Mouse (Mus musculus): ENCODE data around the gene Rapgef5.

Rapgef5 gene

DNA sequence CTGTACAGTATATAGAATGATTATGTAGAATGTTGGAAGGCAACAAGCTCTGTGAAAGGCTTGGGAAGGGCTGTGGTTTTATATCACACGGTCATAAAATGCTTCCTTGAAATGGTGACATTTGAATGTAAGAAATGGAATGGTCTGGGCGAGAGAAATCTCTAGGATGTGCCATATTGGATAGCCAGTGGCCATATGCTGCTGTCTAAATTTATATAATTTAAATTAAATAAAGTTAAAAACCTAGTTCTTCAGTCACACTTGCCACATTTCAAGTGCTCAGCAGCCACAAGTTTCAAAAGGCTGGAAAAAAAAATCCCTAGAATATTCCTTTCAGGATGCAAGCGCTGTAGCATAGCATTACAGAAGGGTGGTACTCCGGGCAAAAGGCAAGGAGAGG, 14.8 kb downstream of the Rapgef5 start:
- peak in 1 of 2 experiments; percentile 20 for DNase-seq (ENCODE audit: low spot score in 2 of 2)

- peak; percentile 37 to 39 for DNase-seq (ENCODE audit: low spot score in 2 of 2)
Measured at GRCm38 (mm10) chr12:117533176-117534086, 17.2 kb downstream of the Rapgef5 start.

DNA sequence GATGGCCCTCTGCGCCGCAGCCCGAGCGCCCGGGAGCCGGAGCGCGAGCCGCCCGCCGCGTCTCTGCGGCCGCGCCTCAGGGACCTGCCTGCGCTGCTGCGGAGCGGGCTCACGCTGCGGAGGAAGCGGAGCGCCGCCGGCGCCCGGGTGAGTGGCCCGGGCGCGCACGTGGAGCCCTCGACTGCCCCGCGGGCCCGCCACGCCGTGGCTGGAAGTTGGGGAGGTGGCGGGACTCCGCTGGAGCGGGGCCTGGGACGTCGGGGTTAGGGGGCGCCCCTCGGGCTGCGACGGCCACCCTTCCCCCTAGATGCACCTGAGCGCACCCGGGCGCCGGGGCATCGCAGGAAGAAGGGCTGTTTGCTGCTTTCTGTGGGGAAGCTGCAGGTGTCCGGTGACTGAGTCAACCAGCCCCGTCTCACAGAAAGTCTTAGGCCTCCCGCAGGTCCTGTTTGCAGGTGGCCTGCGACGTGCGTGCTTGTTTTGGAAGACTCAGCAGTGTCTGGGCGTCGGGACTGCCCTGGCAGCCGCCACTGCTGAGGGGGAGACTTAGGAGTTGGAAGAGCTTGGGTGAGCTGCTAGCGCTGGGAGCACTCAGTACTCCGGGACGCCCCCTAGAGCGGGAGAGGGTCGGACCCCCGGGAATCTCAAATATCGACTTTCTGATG, 17.9 kb downstream of the Rapgef5 start:
- DNase-seq (ENCODE audit: low spot score in 2 of 2): peak; percentile 48 to 57

DNA sequence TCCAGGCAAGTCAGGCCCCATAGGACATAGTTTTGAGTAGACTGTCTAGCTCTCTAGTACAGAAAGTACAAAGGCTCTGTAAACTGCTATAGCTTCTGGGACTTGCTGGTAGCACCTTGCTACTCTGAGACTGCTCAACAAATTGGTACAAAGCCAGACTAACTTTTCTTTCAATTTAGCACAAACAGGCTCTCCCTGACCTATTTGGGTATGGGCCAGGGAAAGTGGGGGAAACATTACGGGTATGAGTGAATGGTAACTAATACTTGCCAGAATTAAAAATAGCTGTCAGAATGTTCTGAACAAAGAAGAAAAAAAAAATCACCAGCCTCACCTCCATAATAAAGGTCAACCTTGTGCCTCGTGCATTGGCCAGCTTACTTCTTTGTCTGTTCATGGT, 24.1 kb downstream of the Rapgef5 start:
- DNase-seq (ENCODE audit: low spot score in 2 of 2): no peak

DNA sequence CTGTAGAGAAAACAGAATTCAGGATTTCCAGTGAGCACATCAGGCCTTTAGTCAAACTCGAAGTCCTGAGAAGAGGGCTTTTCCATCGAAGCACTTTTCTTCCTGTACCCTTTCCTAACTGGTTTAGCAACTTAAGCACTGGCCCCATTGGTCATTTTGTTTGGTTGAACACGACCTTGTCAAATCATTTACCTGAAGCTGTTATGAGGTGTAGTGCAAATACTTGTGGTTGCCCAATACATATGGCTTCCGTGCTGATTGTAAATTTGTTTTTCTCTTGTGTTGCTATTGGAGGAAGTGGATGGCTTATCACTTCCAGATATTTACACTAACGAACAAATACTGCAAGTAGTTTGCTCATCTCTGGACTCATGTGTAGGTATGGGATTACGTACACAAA, 29.0 kb downstream of the Rapgef5 start:
- no peak for DNase-seq (ENCODE audit: low spot score in 2 of 2)

GRCm38 (mm10) chr12:117553353-117553752, 37.1 kb downstream of the Rapgef5 start:
- DNase-seq (ENCODE audit: low spot score in 2 of 2): no peak

GRCm38 (mm10) chr12:117554612-117555063, 38.4 kb downstream of the Rapgef5 start:
- DNase-seq (ENCODE audit: low spot score in 2 of 2): no peak

DNA sequence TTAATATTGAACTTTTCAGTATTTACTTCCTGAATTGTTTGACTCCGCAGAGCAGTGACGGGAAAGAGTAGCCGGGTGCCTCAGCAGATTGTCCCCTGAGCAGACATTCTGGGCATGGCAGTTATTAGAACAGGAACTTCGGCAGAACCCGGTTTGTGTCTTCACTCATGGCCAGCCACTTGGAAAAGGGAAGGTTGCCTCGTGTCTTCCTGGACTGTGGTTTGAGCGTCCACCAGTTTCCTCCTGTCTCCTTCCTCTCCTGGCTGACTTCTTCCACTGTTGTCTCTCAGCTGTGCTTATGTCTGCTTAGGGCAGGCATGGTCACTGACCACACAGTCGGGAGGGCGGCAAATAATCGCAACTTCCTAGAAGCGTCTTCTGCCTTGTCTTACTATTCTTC, 44.2 kb downstream of the Rapgef5 start:
- DNase-seq (ENCODE audit: low spot score in 2 of 2): peak in 1 of 2 experiments; percentile 38

GRCm38 (mm10) chr12:117561411-117562059, 45.3 kb downstream of the Rapgef5 start:
- DNase-seq (ENCODE audit: low spot score in 2 of 2): peak in 1 of 2 experiments; percentile 16

DNA sequence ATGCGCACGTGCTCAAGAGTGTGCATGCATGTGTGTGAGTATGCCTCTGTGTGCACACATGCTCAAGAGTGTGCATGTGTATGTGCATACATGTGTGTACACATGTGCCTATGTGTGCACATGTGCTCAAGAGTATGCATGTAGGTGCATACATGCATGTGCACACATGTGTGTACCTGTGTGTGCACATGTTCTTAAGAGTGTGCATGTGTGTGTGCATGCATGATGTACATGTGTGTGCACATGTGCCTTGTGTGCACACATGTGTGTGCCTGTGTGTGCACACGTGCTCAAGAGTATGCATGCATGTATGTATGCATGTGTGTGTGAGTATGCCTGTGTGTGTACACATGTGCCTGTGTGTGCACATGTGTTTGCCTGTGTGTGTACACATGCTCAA, 45.8 kb downstream of the Rapgef5 start:
- DNase-seq (ENCODE audit: low spot score in 2 of 2): no peak

DNA sequence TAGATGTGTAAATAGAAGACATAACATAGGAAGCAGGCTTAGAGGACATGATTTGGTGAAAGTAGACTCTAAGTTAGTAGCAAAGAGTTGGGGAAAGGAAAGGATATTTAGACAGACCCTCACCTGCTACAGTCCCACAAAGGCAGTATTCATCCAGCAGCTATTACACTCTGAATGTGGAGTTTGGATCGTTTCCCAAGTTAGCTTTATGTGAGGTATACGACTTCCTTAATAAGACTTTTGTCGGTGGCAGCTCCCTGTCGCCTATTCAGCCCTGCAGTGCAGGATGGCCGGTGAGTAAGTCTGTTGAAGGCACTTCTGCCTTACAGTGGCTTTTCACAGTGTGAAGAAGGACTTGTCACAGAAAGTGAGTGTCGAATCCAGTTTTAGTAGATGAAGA, 47.6 kb downstream of the Rapgef5 start:
- no peak for DNase-seq (ENCODE audit: low spot score in 2 of 2)

DNA sequence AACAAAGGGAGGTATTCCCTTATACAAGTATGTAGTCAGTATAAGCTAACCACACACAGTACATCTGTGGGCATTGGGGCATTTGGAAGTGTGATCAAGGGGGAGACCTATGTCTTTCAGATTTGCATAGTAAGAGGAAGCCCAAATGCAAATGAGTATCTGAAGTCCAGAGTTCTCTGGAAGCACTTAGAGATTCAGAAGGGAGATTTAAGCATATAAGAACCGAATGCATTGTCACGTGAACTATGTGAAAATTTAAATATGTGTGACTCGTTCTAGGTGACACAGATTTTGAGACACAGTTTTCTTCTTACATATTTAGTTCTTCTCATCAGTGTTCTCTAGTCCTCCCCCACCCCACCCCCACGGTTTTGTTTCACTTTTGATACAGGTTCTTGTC, 50.0 kb downstream of the Rapgef5 start:
- DNase-seq (ENCODE audit: low spot score in 2 of 2): no peak

GRCm38 (mm10) chr12:117569671-117570070, 53.4 kb downstream of the Rapgef5 start:
- DNase-seq (ENCODE audit: low spot score in 2 of 2): no peak

GRCm38 (mm10) chr12:117584256-117584655, 68.0 kb downstream of the Rapgef5 start:
- DNase-seq (ENCODE audit: low spot score in 2 of 2): peak; percentile 32 to 37

- no peak for DNase-seq (ENCODE audit: low spot score in 2 of 2)
Measured at GRCm38 (mm10) chr12:117585390-117585789, 69.1 kb downstream of the Rapgef5 start.

GRCm38 (mm10) chr12:117586124-117586523, 69.8 kb downstream of the Rapgef5 start:
- peak; percentile 46 to 56 for DNase-seq (ENCODE audit: low spot score in 2 of 2)

DNA sequence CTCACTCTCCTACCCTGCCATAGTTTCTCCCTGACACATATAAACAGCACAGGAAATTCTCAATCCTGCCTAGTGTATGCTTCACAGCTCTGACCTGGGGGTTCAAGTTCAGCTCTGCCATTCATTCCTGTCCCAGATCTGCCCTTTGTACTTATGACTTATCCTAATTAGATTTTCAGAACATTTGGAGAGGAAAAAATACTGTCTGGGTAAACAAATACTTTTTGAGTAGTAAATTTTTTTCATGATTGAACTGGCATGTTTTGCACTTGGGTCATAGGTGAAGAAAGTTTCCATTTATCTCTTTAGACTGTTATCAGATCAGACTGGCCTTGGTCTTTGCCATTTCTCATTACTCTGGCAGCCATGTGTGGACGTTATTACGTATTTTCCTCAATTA, 72.9 kb downstream of the Rapgef5 start:
- no peak for DNase-seq (ENCODE audit: low spot score in 2 of 2)

DNA sequence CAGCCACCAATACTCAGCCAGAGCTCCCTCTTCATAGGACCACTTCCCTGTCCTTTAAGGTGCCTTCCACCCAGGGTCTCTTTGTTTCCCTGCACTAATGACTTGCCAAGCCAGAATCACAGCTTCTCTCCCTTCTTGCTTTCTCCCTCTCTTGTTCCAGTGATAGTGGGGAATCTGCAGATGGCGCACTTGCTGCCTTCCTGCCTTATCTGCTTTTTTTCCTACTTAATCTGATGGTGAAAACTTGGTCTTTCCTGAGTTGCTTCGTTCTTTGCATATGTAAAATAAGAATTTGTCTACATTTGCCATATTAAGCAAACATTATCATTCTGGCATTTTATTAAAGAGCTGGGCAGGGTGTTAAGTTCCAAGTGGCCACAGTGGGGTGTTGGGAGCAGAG, 75.7 kb downstream of the Rapgef5 start:
- DNase-seq (ENCODE audit: low spot score in 2 of 2): no peak

DNA sequence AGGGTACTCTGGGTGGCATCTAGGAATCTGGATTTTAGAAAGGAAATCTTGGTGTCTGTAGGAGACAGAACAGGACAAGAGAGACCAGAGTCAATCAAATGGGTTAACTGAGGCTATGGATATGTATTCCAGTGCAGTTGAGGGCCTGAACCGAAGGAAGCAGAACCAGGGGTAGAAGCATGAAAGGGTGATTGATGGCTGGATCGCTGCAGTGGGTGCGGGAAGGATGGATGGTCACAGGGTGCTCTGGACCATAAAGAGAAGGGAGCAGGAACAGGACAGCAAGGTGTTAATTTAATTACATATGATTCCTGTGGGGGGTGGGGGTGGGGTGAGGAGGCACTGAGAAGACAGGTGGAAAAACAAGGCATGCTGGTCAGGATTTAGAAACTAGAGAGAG, 76.3 kb downstream of the Rapgef5 start:
- DNase-seq (ENCODE audit: low spot score in 2 of 2): no peak

DNA sequence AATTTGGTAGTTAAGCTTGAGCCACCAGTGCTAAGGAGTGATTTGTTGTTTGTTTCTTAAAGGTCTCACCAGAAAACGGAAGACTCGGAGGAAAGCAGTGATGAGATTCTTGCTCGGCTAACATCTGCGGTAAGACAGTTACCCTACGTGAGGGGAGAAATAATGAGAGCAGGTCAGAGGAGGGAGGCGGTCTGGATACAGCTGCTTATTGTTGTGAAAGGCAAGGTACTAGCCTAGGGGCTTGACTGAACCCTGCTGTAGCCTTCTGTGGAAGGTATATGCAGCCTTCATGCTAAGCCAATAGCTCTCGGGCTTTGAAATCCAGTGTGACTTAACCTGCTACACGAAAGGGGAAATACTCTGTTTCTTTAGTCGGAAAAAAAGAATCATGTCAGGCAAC, 78.9 kb downstream of the Rapgef5 start:
- DNase-seq (ENCODE audit: low spot score in 2 of 2): no peak

DNA sequence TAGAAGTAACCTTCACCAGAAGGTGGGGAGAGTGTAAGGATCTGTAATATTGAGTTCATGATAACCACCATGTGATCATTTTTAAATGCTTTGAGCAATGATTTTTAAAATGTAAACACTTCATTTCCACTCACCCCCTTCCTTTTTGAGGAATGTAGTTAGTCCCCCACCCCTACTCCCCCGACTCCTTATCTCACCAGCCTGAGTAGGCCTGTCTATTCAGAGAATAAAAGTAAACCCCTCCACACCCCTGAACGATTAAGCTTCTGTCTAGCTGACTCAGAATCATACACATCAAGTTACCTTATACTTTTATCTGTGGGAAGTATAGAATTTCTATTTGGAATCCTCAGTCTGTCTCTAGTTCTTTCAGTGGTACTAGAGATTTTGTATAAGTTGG, 81.9 kb downstream of the Rapgef5 start:
- no peak for DNase-seq (ENCODE audit: low spot score in 2 of 2)

DNA sequence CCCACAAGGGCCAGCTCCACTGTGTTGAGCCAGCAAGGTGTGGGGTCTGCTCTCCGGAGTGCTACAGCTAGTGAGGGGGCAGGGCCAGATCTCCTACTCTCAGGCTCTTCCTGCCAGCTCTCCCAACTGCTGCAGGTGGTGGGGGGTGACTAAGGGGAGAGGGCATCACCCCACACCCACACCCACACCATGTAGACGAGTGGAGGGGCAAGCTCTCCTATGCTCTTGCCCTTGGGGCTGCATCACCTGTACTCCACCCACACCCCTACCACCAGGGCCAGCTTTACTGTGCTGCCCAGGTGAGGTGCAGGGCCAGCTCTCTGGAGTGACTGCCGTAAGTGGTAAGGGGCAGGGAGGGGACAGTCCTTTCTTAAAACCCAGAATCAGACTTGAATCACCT, 89.7 kb downstream of the Rapgef5 start:
- DNase-seq (ENCODE audit: low spot score in 2 of 2): no peak
